Mouse (Mus musculus): ENCODE data around the gene Tmem42. TPM values are rescaled to one million over a fixed set of nuclear protein-coding genes. Genes with fewer than 3 reads are reported as not detected.

Gene Tmem42
- polyA plus RNA-seq, 1 experiment from 2014 or later: 25.7 TPM

GRCm38 (mm10) chr9:123047665-123048064, 26.5 kb downstream of the Tmem42 start:
- 86% methylated on average over 1 of the region's 1 CpGs for WGBS
- Histone ChIP-seq H3K27ac (ENCODE audit: low read length) (no peak overlapping the region), H3K36me3 (ENCODE audit: insufficient read depth, low read length) (no peaks in the 10 kb centered on the region), H3K9me3 (ENCODE audit: low read length) (no peaks in the 10 kb centered on the region), H3K9ac (replicated peaks; ENCODE audit: low read length) (no peak overlapping the region), H3K4me2 (replicated peaks; ENCODE audit: low read depth, low read length) (no peak overlapping the region), H3K4me1 (ENCODE audit: insufficient read depth, low read length) (no peaks in the 10 kb centered on the region), H3K4me3 (ENCODE audit: low read length) (no peak overlapping the region), H3K27me3 (ENCODE audit: insufficient read depth, low read length) (no peaks in the 10 kb centered on the region)
- ATAC-seq (ENCODE audit: low FRiP score, low TSS enrichment): no peak

- Histone ChIP-seq H3K9me3 (ENCODE audit: low read length) (no peaks in the 10 kb centered on the region), H3K4me1 (ENCODE audit: insufficient read depth, low read length) (no peaks in the 10 kb centered on the region), H3K4me2 (replicated peaks; ENCODE audit: low read depth, low read length) (no peak overlapping the region), H3K27me3 (ENCODE audit: insufficient read depth, low read length) (no peaks in the 10 kb centered on the region), H3K27ac (ENCODE audit: low read length) (no peak overlapping the region), H3K9ac (replicated peaks; ENCODE audit: low read length) (no peak overlapping the region), H3K4me3 (ENCODE audit: low read length) (no peak overlapping the region), H3K36me3 (ENCODE audit: insufficient read depth, low read length) (no peaks in the 10 kb centered on the region)
- no peak for ATAC-seq (ENCODE audit: low FRiP score, low TSS enrichment)
Observed at GRCm38 (mm10) chr9:123058724-123059292, 37.7 kb downstream of the Tmem42 start.

- no peak overlapping the region for H3K9ac ChIP-seq (replicated peaks; ENCODE audit: low read length)
- no peak overlapping the region for H3K4me2 ChIP-seq (replicated peaks; ENCODE audit: low read depth, low read length)
- ATAC-seq (ENCODE audit: low FRiP score, low TSS enrichment): no peak
- no peaks in the 10 kb centered on the region for H3K4me1 ChIP-seq (ENCODE audit: insufficient read depth, low read length)
- no peaks in the 10 kb centered on the region for H3K27me3 ChIP-seq (ENCODE audit: insufficient read depth, low read length)
- H3K4me3 ChIP-seq (ENCODE audit: low read length): no peak overlapping the region
- no peaks in the 10 kb centered on the region for H3K9me3 ChIP-seq (ENCODE audit: low read length)
- no peaks in the 10 kb centered on the region for H3K36me3 ChIP-seq (ENCODE audit: insufficient read depth, low read length)
- H3K27ac ChIP-seq (ENCODE audit: low read length): no peak overlapping the region
- WGBS: 83% methylated on average over 3 of the region's 3 CpGs
Observed at GRCm38 (mm10) chr9:123060172-123060571, 39.0 kb downstream of the Tmem42 start.

Other genes with a start within 250 kb of the Tmem42 start
- 5.7 and 6.2 TPM in 2 replicates for gene Tcaim, start 215.8 kb upstream of the Tmem42 start, polyA plus RNA-seq (2015; fragmentation: Nextera tagmentation; extraction: Ambion mirVana)
- gene Gm35549, start 177.3 kb upstream of the Tmem42 start, polyA plus RNA-seq (2015; fragmentation: Nextera tagmentation; extraction: Ambion mirVana): 0.55 and 0.64 TPM in 2 replicates
- gene Zfp445, start 155.3 kb upstream of the Tmem42 start, polyA plus RNA-seq (2015; fragmentation: Nextera tagmentation; extraction: Ambion mirVana): 82.3 and 83.0 TPM in 2 replicates
- gene Zkscan7, start 135.6 kb upstream of the Tmem42 start, polyA plus RNA-seq (2015; fragmentation: Nextera tagmentation; extraction: Ambion mirVana): 6.0 and 7.7 TPM in 2 replicates
- gene Zfp105, start 98.3 kb upstream of the Tmem42 start, polyA plus RNA-seq (2015; fragmentation: Nextera tagmentation; extraction: Ambion mirVana): 24.9 and 25.1 TPM in 2 replicates
- 24.7 and 28.2 TPM in 2 replicates for gene 1110059G10Rik, start 70.3 kb upstream of the Tmem42 start, polyA plus RNA-seq (2015; fragmentation: Nextera tagmentation; extraction: Ambion mirVana)
- gene Kif15, start 70.3 kb upstream of the Tmem42 start, polyA plus RNA-seq (2015; fragmentation: Nextera tagmentation; extraction: Ambion mirVana): 43.9 and 56.0 TPM in 2 replicates
- gene Tgm4, start 13.4 kb downstream of the Tmem42 start, polyA plus RNA-seq (2015; fragmentation: Nextera tagmentation; extraction: Ambion mirVana): 0.72 and 0.89 TPM in 2 replicates
- 69.8 and 73.4 TPM in 2 replicates for gene Zdhhc3, start 91.9 kb downstream of the Tmem42 start, polyA plus RNA-seq (2015; fragmentation: Nextera tagmentation; extraction: Ambion mirVana)
- gene Exosc7, start 91.9 kb downstream of the Tmem42 start, polyA plus RNA-seq (2015; fragmentation: Nextera tagmentation; extraction: Ambion mirVana): 133 and 137 TPM in 2 replicates
- gene Clec3b, start 129.6 kb downstream of the Tmem42 start, polyA plus RNA-seq (2015; fragmentation: Nextera tagmentation; extraction: Ambion mirVana): 0.70 and 0.77 TPM in 2 replicates
- 9.7 and 11.0 TPM in 2 replicates for gene Cdcp1, start 194.7 kb downstream of the Tmem42 start, polyA plus RNA-seq (2015; fragmentation: Nextera tagmentation; extraction: Ambion mirVana)
- gene Tmem158, start 239.4 kb downstream of the Tmem42 start, polyA plus RNA-seq (2015; fragmentation: Nextera tagmentation; extraction: Ambion mirVana): 3.6 and 4.7 TPM in 2 replicates

All from kidney, embryonic 16.5 days (tissue).